Mouse (Mus musculus) heart, postnatal 0 days (tissue): ENCODE measurements at regions not wholly inside any gene's neighbourhood (a gene's known extent, or its start where the extent isn't known, plus 50 kb on each side); places are given as distances from the start of the nearest gene placed in this dataset.

Experiments used
- CTCF ChIP-seq: IDR thresholded peaks from 2 replicates; pipeline ENCODE4 v1.5.1; 2016; ENCODE audit warnings: antibody characterized with exemption, control low read depth, low read depth
- EP300 ChIP-seq: IDR thresholded peaks from 2 replicates; pipeline ENCODE4 v1.6.1; 2016; ENCODE audit warnings: antibody characterized with exemption, low read depth

- TF ChIP-seq CTCF (no peak), EP300 (no peak)
Measured at GRCm38 (mm10) chr3:115635487-115635886, 79.4 kb downstream of the S1pr1 start.
